Mouse (Mus musculus) liver, adult 2 months (tissue): ENCODE measurements around the gene Fam126a. TPM values are rescaled to one million over a fixed set of nuclear protein-coding genes. Genes with fewer than 3 reads are reported as not detected.

ENCODE experiments used
- DNase-seq: peaks from one replicate; pipeline ENCODE4 v3.0.0-alpha.2; 2011; ENCODE audit warnings: low read depth, low spot score; ENCODE audit errors: extremely low read depth
- H3K27ac ChIP-seq: fragments of 200-500 bp; replicated peaks from 2 replicates; pipeline ENCODE4 v1.5.1; 2012; ENCODE audit warnings: low read depth, mild to moderate bottlenecking, control low read depth, inconsistent platforms, low read length; ENCODE audit not compliant: insufficient read depth
- H3K27me3 ChIP-seq: fragments of 200-500 bp; 2 replicates; pipeline ENCODE4 v1.6.1; 2012; ENCODE audit warnings: mild to moderate bottlenecking, moderate library complexity, low read length, inconsistent platforms; ENCODE audit not compliant: control insufficient read depth, insufficient read depth
- H3K36me3 ChIP-seq: fragments of 200-500 bp; 2 replicates; pipeline ENCODE4 v1.6.1; 2012; ENCODE audit warnings: low read length, inconsistent platforms; ENCODE audit not compliant: control insufficient read depth, insufficient read depth
- H3K4me1 ChIP-seq: fragments of 200-500 bp; 2 replicates; pipeline ENCODE4 v1.6.1; 2011; ENCODE audit warnings: low read length; ENCODE audit not compliant: control insufficient read depth, insufficient read depth
- H3K4me3 ChIP-seq: fragments of 200-500 bp; 2 replicates; pipeline ENCODE4 v1.5.1; 2011; ENCODE audit warnings: low read depth, mild to moderate bottlenecking, control low read depth, low read length, moderate library complexity; ENCODE audit not compliant: insufficient read depth
- H3K79me2 ChIP-seq: fragments of 200-500 bp; 2 replicates; pipeline ENCODE4 v1.6.1; 2012; ENCODE audit warnings: inconsistent platforms, mild to moderate bottlenecking, low read length, moderate library complexity; ENCODE audit not compliant: control insufficient read depth, insufficient read depth
- H3K9ac ChIP-seq: fragments of 200-500 bp; 2 replicates; pipeline ENCODE4 v1.6.1; 2012; ENCODE audit warnings: low read depth, mild to moderate bottlenecking, control low read depth, inconsistent platforms, low read length
- CTCF ChIP-seq: fragments of 200-500 bp; IDR thresholded peaks from 2 replicates; pipeline ENCODE4 v1.5.1; 2011; ENCODE audit warnings: low read depth, low read length, control low read depth
- POLR2A ChIP-seq: fragments of 200-500 bp; IDR thresholded peaks from 2 replicates; pipeline ENCODE4 v1.6.1; 2011; ENCODE audit warnings: low read length, control low read depth; ENCODE audit not compliant: insufficient read depth; ENCODE audit errors: extremely low read depth
- WGBS: fragments of 180-500 bp; shearing (Covaris S2); methylation state at CpG from one replicate; pipeline ENCODE4 v1.1.7; 2018; 5-methylcytosine and 5-hydroxymethylcytosine counted together
- polyA plus RNA-seq: library from polyadenylated mRNA; depleted of rRNA; stranded (reverse); fragments of >200 nt; gene quantifications from 2 replicates; pipeline ENCODE4 v1.2.3, GENCODE M21; 2012
- total RNA-seq: library from RNA; depleted of rRNA; stranded (reverse); fragments of >200 nt; gene quantifications from 2 replicates; pipeline ENCODE4 v1.2.3, GENCODE M21; 2014

Fam126a gene
- total and polyA plus RNA-seq, 2 experiments, result 2.5 to 9.0 TPM

GRCm38 (mm10) chr5:24038819-24039218, 8.3 kb upstream of the Fam126a start:
- no peak overlapping the region for H3K27ac ChIP-seq
- TF ChIP-seq POLR2A (no peak), CTCF (no peak)
- 76% methylated on average over 5 of the region's 5 CpGs for WGBS

GRCm38 (mm10) chr5:24038190-24038589, 7.7 kb upstream of the Fam126a start:
- H3K9ac ChIP-seq, result no peak overlapping the region
- TF ChIP-seq CTCF (no peak), POLR2A (no peak)
- no peaks in the 10 kb centered on the region for H3K36me3 ChIP-seq
- no peak for DNase-seq
- no peaks in the 10 kb centered on the region for H3K4me1 ChIP-seq
- no peak overlapping the region for H3K27ac ChIP-seq
- H3K27me3 ChIP-seq, result no peaks in the 10 kb centered on the region
- H3K79me2 ChIP-seq, result no peaks in the 10 kb centered on the region
- whole genome bisulfite sequencing, result 95% methylated on average over 2 of the region's 2 CpGs
- no peak overlapping the region for H3K4me3 ChIP-seq

More at GRCm38 (mm10) chr5:24038819-24039218, 8.3 kb upstream of the Fam126a start:
- H3K4me3 ChIP-seq, result no peak overlapping the region
- no peak for DNase-seq
- H3K9ac ChIP-seq, result no peak overlapping the region
- no peaks in the 10 kb centered on the region for H3K79me2 ChIP-seq
- no peaks in the 10 kb centered on the region for H3K36me3 ChIP-seq
- no peaks in the 10 kb centered on the region for H3K27me3 ChIP-seq
- H3K4me1 ChIP-seq, result no peaks in the 10 kb centered on the region

- no peak overlapping the region for H3K4me3 ChIP-seq
- 81% methylated on average over 6 of the region's 6 CpGs for WGBS
- TF ChIP-seq CTCF, result no peak
- TF ChIP-seq POLR2A, result no peak
- no peaks in the 10 kb centered on the region for H3K79me2 ChIP-seq
- no peaks in the 10 kb centered on the region for H3K36me3 ChIP-seq
- no peak overlapping the region for H3K27ac ChIP-seq
- H3K4me1 ChIP-seq, result no peaks in the 10 kb centered on the region
- no peak for DNase-seq
- no peak overlapping the region for H3K9ac ChIP-seq
- no peaks in the 10 kb centered on the region for H3K27me3 ChIP-seq
Observed at GRCm38 (mm10) chr5:24036731-24037130, 6.2 kb upstream of the Fam126a start.

GRCm38 (mm10) chr5:24034970-24035369, 4.5 kb upstream of the Fam126a start:
- no peaks in the 10 kb centered on the region for H3K36me3 ChIP-seq
- H3K4me3 ChIP-seq, result no peak overlapping the region
- TF ChIP-seq CTCF, result no peak
- no peak for TF ChIP-seq POLR2A
- H3K79me2 ChIP-seq, result no peaks in the 10 kb centered on the region
- WGBS, result 52% methylated on average over 3 of the region's 3 CpGs
- no peaks in the 10 kb centered on the region for H3K4me1 ChIP-seq
- no peak overlapping the region for H3K9ac ChIP-seq
- no peak for DNase-seq
- 0 out of 2 replicates have a peak overlapping the region, but pooled peaks have one; percentile 19 for H3K27ac ChIP-seq
- no peaks in the 10 kb centered on the region for H3K27me3 ChIP-seq

- Histone ChIP-seq H3K27ac (no peak overlapping the region), H3K4me1 (peaks cover 3% of the 10 kb centered on the region; the same call in 1 of the 2 replicates), H3K9ac (no peak overlapping the region), H3K4me3 (no peak overlapping the region), H3K79me2 (no peaks in the 10 kb centered on the region), H3K36me3 (no peaks in the 10 kb centered on the region), H3K27me3 (no peaks in the 10 kb centered on the region)
- no peak for DNase-seq
- 90% methylated on average over 1 of the region's 1 CpGs for WGBS
- TF ChIP-seq CTCF (no peak), POLR2A (no peak)
Observed at GRCm38 (mm10) chr5:24034091-24034490, 3.6 kb upstream of the Fam126a start.

- TF ChIP-seq CTCF, result no peak
- TF ChIP-seq POLR2A, result no peak
- no peaks in the 10 kb centered on the region; the same call in 1 of the 2 replicates for H3K79me2 ChIP-seq
- 0 out of 2 replicates have a peak overlapping the region, but pooled peaks have one; percentile 13 for H3K27ac ChIP-seq
- DNase-seq, result no peak
- peaks cover 3% of the 10 kb centered on the region; the same call in 1 of the 2 replicates for H3K4me1 ChIP-seq
- H3K9ac ChIP-seq, result peak overlapping the region; percentile 86
- WGBS, result 0% methylated on average over 73 of the region's 73 CpGs
- peak overlapping the region; percentile 83 for H3K4me3 ChIP-seq
- H3K36me3 ChIP-seq, result no peaks in the 10 kb centered on the region
- no peaks in the 10 kb centered on the region for H3K27me3 ChIP-seq
Observed at GRCm38 (mm10) chr5:24029946-24030578, 428 bp downstream of the Fam126a start.
